Comparison of ENCODE assay signal across 18 mouse cellular contexts in the genomic region with DNA sequence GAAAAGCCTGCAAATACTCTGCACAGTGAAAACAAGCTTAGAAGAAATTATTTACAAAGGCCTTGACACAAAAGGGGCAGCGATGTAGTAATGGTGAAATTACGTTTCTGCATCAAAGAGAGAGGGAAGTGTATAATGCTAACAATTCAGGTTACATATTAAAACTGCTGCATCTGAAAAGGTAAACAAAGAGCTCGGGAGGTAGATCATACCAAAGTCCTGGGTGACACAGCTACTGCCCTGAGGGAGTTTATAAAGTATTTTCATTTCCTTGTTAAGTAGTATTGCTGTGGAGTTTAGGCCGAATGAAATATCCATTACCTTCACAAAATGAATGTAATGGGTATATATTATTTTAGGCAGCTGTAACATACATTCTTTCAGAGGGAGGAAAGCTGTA. TPM values are rescaled to one million over a fixed set of nuclear protein-coding genes. Genes with fewer than 3 reads are reported as not detected.
DNase-seq lines count a peak whose midpoint lies in the region; ATAC-seq and TF ChIP-seq lines count a peak whose summit lies in the region.
"Had no signal": no experiment of that assay in that cellular context is flagged by ENCODE, and none has a peak within 500 bp of the region (broad histone marks: within the 10 kb centered on the region; RNA-seq: fewer than 3 reads in every experiment).

No protein-coding gene starts in this region.

- H3K36me3 ChIP-seq in liver, postnatal 0 days (replicated peaks; ENCODE audit: insufficient read depth, low read length): no peaks in the 10 kb centered on the region
- H3K36me3 ChIP-seq in liver, embryonic 11.5 days (ENCODE audit: control insufficient read depth, insufficient read depth, low read length): no peaks in the 10 kb centered on the region
- H3K36me3 ChIP-seq in midbrain, embryonic 11.5 days (ENCODE audit: control insufficient read depth, insufficient read depth, low read length): no peaks in the 10 kb centered on the region
- H3K36me3 ChIP-seq in midbrain, embryonic 10.5 days: no peaks in the 10 kb centered on the region
- no peaks in the 10 kb centered on the region for H3K36me3 ChIP-seq in stomach, embryonic 16.5 days (ENCODE audit: control insufficient read depth, insufficient read depth, low read length)
- H3K36me3 ChIP-seq: embryonic facial prominence, embryonic 10.5 days; hindbrain, embryonic 13.5 days had no signal

- no peaks in the 10 kb centered on the region for H3K9me3 ChIP-seq in liver, postnatal 0 days (ENCODE audit: low read length)
- H3K9me3 ChIP-seq in liver, embryonic 11.5 days (ENCODE audit: control insufficient read depth, low read length): no peaks in the 10 kb centered on the region
- no peaks in the 10 kb centered on the region for H3K9me3 ChIP-seq in midbrain, embryonic 11.5 days (ENCODE audit: control insufficient read depth, low read length)
- H3K9me3 ChIP-seq in midbrain, embryonic 10.5 days (replicated peaks): no peaks in the 10 kb centered on the region
- no peaks in the 10 kb centered on the region for H3K9me3 ChIP-seq in stomach, embryonic 16.5 days (replicated peaks; ENCODE audit: control insufficient read depth, low read length)
- H3K9me3 ChIP-seq: embryonic facial prominence, embryonic 10.5 days; forebrain, embryonic 13.5 days; hindbrain, embryonic 13.5 days had no signal

- 65% methylated on average over 4 of the region's 4 CpGs for WGBS in liver, postnatal 0 days (ENCODE audit: insufficient replicate concordance)
- WGBS in liver, embryonic 11.5 days: 73% methylated on average over 4 of the region's 4 CpGs
- 75% methylated on average over 4 of the region's 4 CpGs for WGBS in midbrain, embryonic 11.5 days
- WGBS in midbrain, embryonic 10.5 days: 78% methylated on average over 4 of the region's 4 CpGs
- 38% methylated on average over 4 of the region's 4 CpGs for WGBS in stomach, embryonic 16.5 days

- DNase-seq in liver, postnatal 0 days: no peak
- no peak for DNase-seq in liver, embryonic 11.5 days (ENCODE audit: low spot score)
- peak; percentile 70 for DNase-seq in midbrain, embryonic 11.5 days (ENCODE audit: low spot score, missing footprints)
- DNase-seq in midbrain, embryonic 10.5 days (ENCODE audit: low spot score): no peak
- DNase-seq in urinary bladder, adult 2 months (ENCODE audit: low spot score): no peak
- DNase-seq: adrenal gland, adult 2 months; adrenal gland, postnatal 25 days; cerebellum, adult 2 months; cerebellum, postnatal 10 days; forebrain, postnatal 0 days; gastrocnemius, adult 2 months; gastrocnemius, postnatal 25 days; heart, postnatal 10 days; heart, postnatal 4 days had no signal

- no peak for TF ChIP-seq CTCF in liver, postnatal 0 days (IDR thresholded peaks at IDR 0.05; ENCODE audit: low read depth)

- peaks cover 7% of the 10 kb centered on the region for H3K4me1 ChIP-seq in liver, postnatal 0 days (ENCODE audit: insufficient read depth)
- peaks cover 8% of the 10 kb centered on the region; the same call in 1 of the 2 replicates for H3K4me1 ChIP-seq in liver, embryonic 11.5 days (replicated peaks; ENCODE audit: control insufficient read depth, insufficient read depth, low read length)
- no peaks in the 10 kb centered on the region; the same call in 1 of the 2 replicates for H3K4me1 ChIP-seq in midbrain, embryonic 11.5 days (ENCODE audit: control insufficient read depth, insufficient read depth, low read length)
- peaks cover 10% of the 10 kb centered on the region for H3K4me1 ChIP-seq in midbrain, embryonic 10.5 days
- peaks cover 7% of the 10 kb centered on the region for H3K4me1 ChIP-seq in stomach, embryonic 16.5 days (ENCODE audit: control insufficient read depth, insufficient read depth, low read length)
- H3K4me1 ChIP-seq: hindbrain, embryonic 13.5 days had no signal

- ATAC-seq in liver, postnatal 0 days: no peak
- ATAC-seq in liver, embryonic 11.5 days (replicated peaks; ENCODE audit: low FRiP score): no peak
- no peak for ATAC-seq in midbrain, embryonic 11.5 days (ENCODE audit: low FRiP score)
- ATAC-seq in stomach, embryonic 16.5 days (ENCODE audit: insufficient read depth, low FRiP score): no peak
- ATAC-seq: forebrain, embryonic 13.5 days; forebrain, postnatal 0 days had no signal

- no peak overlapping the region for H3K9ac ChIP-seq in liver, postnatal 0 days (replicated peaks)
- H3K9ac ChIP-seq in liver, embryonic 11.5 days (ENCODE audit: low read depth, low read length): no peak overlapping the region
- no peak overlapping the region for H3K9ac ChIP-seq in midbrain, embryonic 11.5 days (ENCODE audit: low read length)
- H3K9ac ChIP-seq in stomach, embryonic 16.5 days (ENCODE audit: low read length): no peak overlapping the region
- H3K9ac ChIP-seq: forebrain, embryonic 13.5 days; forebrain, postnatal 0 days; hindbrain, embryonic 13.5 days had no signal

- no peak overlapping the region for H3K4me2 ChIP-seq in liver, postnatal 0 days (ENCODE audit: low read depth, low read length)
- no peak overlapping the region for H3K4me2 ChIP-seq in liver, embryonic 11.5 days
- H3K4me2 ChIP-seq in midbrain, embryonic 11.5 days: no peak overlapping the region
- no peak overlapping the region for H3K4me2 ChIP-seq in stomach, embryonic 16.5 days (ENCODE audit: low read depth, low read length)
- H3K4me2 ChIP-seq: forebrain, embryonic 13.5 days; hindbrain, embryonic 13.5 days had no signal

- H3K27me3 ChIP-seq in liver, postnatal 0 days (ENCODE audit: insufficient read depth, low read length): no peaks in the 10 kb centered on the region
- no peaks in the 10 kb centered on the region for H3K27me3 ChIP-seq in liver, embryonic 11.5 days (replicated peaks; ENCODE audit: control insufficient read depth, insufficient read depth, low read length)
- no peaks in the 10 kb centered on the region for H3K27me3 ChIP-seq in midbrain, embryonic 11.5 days (ENCODE audit: control insufficient read depth, insufficient read depth, low read length)
- no peaks in the 10 kb centered on the region for H3K27me3 ChIP-seq in midbrain, embryonic 10.5 days (ENCODE audit: low read depth, poor library complexity, severe bottlenecking)
- H3K27me3 ChIP-seq in stomach, embryonic 16.5 days (ENCODE audit: control insufficient read depth, insufficient read depth, low read length): no peaks in the 10 kb centered on the region
- H3K27me3 ChIP-seq: forebrain, embryonic 13.5 days; hindbrain, embryonic 13.5 days had no signal

- H3K27ac ChIP-seq in liver, postnatal 0 days (ENCODE audit: low read depth): peak overlapping the region; percentile 61; the same call in 1 of the 2 replicates
- no peak overlapping the region for H3K27ac ChIP-seq in liver, embryonic 11.5 days (ENCODE audit: low read depth, low read length)
- no peak overlapping the region for H3K27ac ChIP-seq in midbrain, embryonic 11.5 days (ENCODE audit: low read depth, low read length)
- H3K27ac ChIP-seq in midbrain, embryonic 10.5 days (replicated peaks): no peak overlapping the region
- H3K27ac ChIP-seq in stomach, embryonic 16.5 days (ENCODE audit: low read length): peak overlapping the region; percentile 66
- H3K27ac ChIP-seq: embryonic facial prominence, embryonic 10.5 days; forebrain, embryonic 13.5 days; gastrocnemius, adult 2 months; hindbrain, embryonic 13.5 days had no signal

- no peak for TF ChIP-seq EP300 in liver, postnatal 0 days (IDR thresholded peaks at IDR 0.05; ENCODE audit: low read depth)

- no peak overlapping the region for H3K4me3 ChIP-seq in liver, postnatal 0 days (ENCODE audit: low read depth, low read length)
- H3K4me3 ChIP-seq in liver, embryonic 11.5 days (ENCODE audit: low read depth, low read length): no peak overlapping the region
- H3K4me3 ChIP-seq in midbrain, embryonic 11.5 days (ENCODE audit: low read depth, low read length): no peak overlapping the region
- no peak overlapping the region for H3K4me3 ChIP-seq in midbrain, embryonic 10.5 days
- H3K4me3 ChIP-seq in stomach, embryonic 16.5 days (replicated peaks; ENCODE audit: low read length): no peak overlapping the region
- H3K4me3 ChIP-seq: embryonic facial prominence, embryonic 10.5 days; forebrain, embryonic 13.5 days; gastrocnemius, adult 2 months; hindbrain, embryonic 13.5 days had no signal

RNA-seq across cellular contexts. Expression of a gene that starts 10.3 kb away (rescaled TPM):
- polyA plus RNA-seq in liver, postnatal 0 days (2015; fragmentation: Nextera tagmentation; extraction: Ambion mirVana): 58.7 and 59.4 TPM in 2 replicates
- 69.6 and 77.5 TPM in 2 replicates for polyA plus RNA-seq in liver, embryonic 11.5 days (2014; fragmentation: Nextera tagmentation; extraction: Ambion mirVana)
- 27.0 and 31.8 TPM in 2 replicates for polyA plus RNA-seq in midbrain, embryonic 11.5 days (2014; fragmentation: Nextera tagmentation; extraction: Ambion mirVana)
- 25.8 and 27.7 TPM in 2 replicates for polyA plus RNA-seq in midbrain, embryonic 10.5 days (2016; fragmentation: Nextera tagmentation; extraction: Ambion mirVana)
- polyA plus RNA-seq in stomach, embryonic 16.5 days (2015; fragmentation: Nextera tagmentation; extraction: Ambion mirVana): 128 and 142 TPM in 2 replicates
- 214 and 256 TPM in 2 replicates for polyA plus RNA-seq in urinary bladder, adult 2 months (2012; rRNA removed)

RNA-seq across cellular contexts. Expression of a gene that starts 55.7 kb away (rescaled TPM):
- 86.9 and 90.7 TPM in 2 replicates for polyA plus RNA-seq in liver, postnatal 0 days (2015; fragmentation: Nextera tagmentation; extraction: Ambion mirVana)
- polyA plus RNA-seq in liver, embryonic 11.5 days (2014; fragmentation: Nextera tagmentation; extraction: Ambion mirVana): 222 and 234 TPM in 2 replicates
- polyA plus RNA-seq in midbrain, embryonic 11.5 days (2014; fragmentation: Nextera tagmentation; extraction: Ambion mirVana): 310 and 336 TPM in 2 replicates
- 337 and 348 TPM in 2 replicates for polyA plus RNA-seq in midbrain, embryonic 10.5 days (2016; fragmentation: Nextera tagmentation; extraction: Ambion mirVana)
- 194 and 260 TPM in 2 replicates for polyA plus RNA-seq in stomach, embryonic 16.5 days (2015; fragmentation: Nextera tagmentation; extraction: Ambion mirVana)
- 222 and 271 TPM in 2 replicates for polyA plus RNA-seq in urinary bladder, adult 2 months (2012; rRNA removed)

Comparison
In these comparisons a context has a peak if more than half of its experiments do, and no peak if none do; other contexts are left out.
1. H3K27ac ChIP-seq: peak in liver, postnatal 0 days (single experiment) and stomach, embryonic 16.5 days (single experiment); none in liver, embryonic 11.5 days (single experiment), midbrain, embryonic 11.5 days (single experiment) and midbrain, embryonic 10.5 days (single experiment).